Mouse (Mus musculus) stomach, postnatal 0 days (tissue): ENCODE results near the gene Usp46.

Experiments used
- CTCF ChIP-seq: IDR thresholded peaks from 2 replicates; pipeline ENCODE4 v1.5.1; 2016; ENCODE audit warnings: antibody characterized with exemption, low read depth, mild to moderate bottlenecking, moderate library complexity
- EP300 ChIP-seq: optimal IDR thresholded peaks from 2 replicates; pipeline ENCODE3; 2016; ENCODE audit warnings: antibody characterized with exemption

DNA sequence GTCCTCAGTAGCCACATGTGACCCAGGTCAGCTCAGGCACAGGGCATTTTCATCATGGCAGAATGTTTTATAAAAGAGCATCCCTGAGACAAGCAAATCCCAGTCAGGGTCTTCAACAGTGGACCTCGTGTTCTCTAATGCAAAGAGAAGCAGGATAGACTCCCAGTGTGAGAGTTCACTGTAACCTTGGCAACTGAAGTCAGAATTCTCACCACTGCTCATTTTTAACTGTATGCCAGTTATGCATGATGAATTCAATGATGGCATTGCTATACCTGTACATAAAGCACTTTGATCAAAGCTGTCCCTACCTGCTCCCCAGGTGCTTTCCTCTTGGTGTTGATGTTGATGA lies 116.6 kb downstream of the Usp46 start:
- TF ChIP-seq CTCF: no peak
- TF ChIP-seq EP300: no peak
